Mouse (Mus musculus): Measurements from ENCODE around the gene Nfrkb.
A peak's percentile ranks its signal among the peaks of the same experiment; 100 is the strongest.

Gene Nfrkb

GRCm38 (mm10) chr9:31428971-31429370, 43.0 kb downstream of the Nfrkb start:
- DNase-seq: peak; percentile 18 to 60

- DNase-seq: no peak
Observed at GRCm38 (mm10) chr9:31430011-31430410, 44.0 kb downstream of the Nfrkb start.

GRCm38 (mm10) chr9:31431751-31432150, 45.8 kb downstream of the Nfrkb start:
- DNase-seq: no peak

GRCm38 (mm10) chr9:31432336-31432975, 46.5 kb downstream of the Nfrkb start:
- DNase-seq: peak; percentile 39 to 66

- no peak for DNase-seq
Observed at GRCm38 (mm10) chr9:31433431-31433830, 47.4 kb downstream of the Nfrkb start.

GRCm38 (mm10) chr9:31435415-31435814, 49.4 kb downstream of the Nfrkb start:
- DNase-seq: no peak

- DNase-seq: peak; percentile 45 to 72
Observed at GRCm38 (mm10) chr9:31437861-31438260, 51.9 kb downstream of the Nfrkb start.

- no peak for DNase-seq
Observed at GRCm38 (mm10) chr9:31438834-31439233, 52.8 kb downstream of the Nfrkb start.

- DNase-seq: no peak
Observed at GRCm38 (mm10) chr9:31439341-31439740, 53.3 kb downstream of the Nfrkb start.

GRCm38 (mm10) chr9:31440366-31440765, 54.4 kb downstream of the Nfrkb start:
- DNase-seq: no peak

GRCm38 (mm10) chr9:31441487-31441886, 55.5 kb downstream of the Nfrkb start:
- peak in 1 of 2 experiments; percentile 54 for DNase-seq

GRCm38 (mm10) chr9:31444236-31444635, 58.2 kb downstream of the Nfrkb start:
- DNase-seq: no peak

- DNase-seq: no peak
Observed at GRCm38 (mm10) chr9:31449145-31449772, 63.3 kb downstream of the Nfrkb start.

- DNase-seq: no peak
Observed at GRCm38 (mm10) chr9:31452166-31452565, 66.2 kb downstream of the Nfrkb start.

GRCm38 (mm10) chr9:31454356-31454755, 68.4 kb downstream of the Nfrkb start:
- no peak for DNase-seq

GRCm38 (mm10) chr9:31463190-31463589, 77.2 kb downstream of the Nfrkb start:
- no peak for DNase-seq

GRCm38 (mm10) chr9:31463692-31464474, 77.9 kb downstream of the Nfrkb start, which contains the start of gene Tmem45b:
Gene Tmem45b (minus strand): TSS chr9:31464462.
- peak; percentile 27 to 72 for DNase-seq
